Mouse (Mus musculus) limb, embryonic 11.5 days (tissue): Measurements from ENCODE around the gene Med13l. TPM values are rescaled to one million over a fixed set of nuclear protein-coding genes. Genes with fewer than 3 reads are reported as not detected.
A peak's percentile ranks its signal among the peaks of the same experiment; 100 is the strongest.

ENCODE experiments used
- ATAC-seq: fragments of 200-750 bp; cut with Nextera tagmentation; 2 replicates; pipeline ENCODE4 v1.8.0; 2017; ENCODE audit warnings: low read depth; ENCODE audit not compliant: insufficient number of reproducible peaks, low FRiP score, low TSS enrichment
- DNase-seq: peaks from one replicate; pipeline ENCODE4 v3.0.0-alpha.2; 2015; ENCODE audit warnings: low spot score
- H3K27ac ChIP-seq: fragments of 300-500 bp; sonication (generic); replicated peaks from 2 replicates; pipeline ENCODE4 v1.5.1; 2014; ENCODE audit warnings: low read depth, mild to moderate bottlenecking, low read length
- H3K27me3 ChIP-seq: fragments of 300-500 bp; sonication (generic); 2 replicates; pipeline ENCODE4 v1.6.1; 2014; ENCODE audit warnings: mild to moderate bottlenecking, low read length, mixed read lengths; ENCODE audit not compliant: control insufficient read depth, insufficient read depth
- H3K36me3 ChIP-seq: fragments of 300-500 bp; sonication (generic); 2 replicates; pipeline ENCODE4 v1.6.1; 2014; ENCODE audit warnings: mild to moderate bottlenecking, low read length, moderate library complexity, mixed read lengths; ENCODE audit not compliant: control insufficient read depth, insufficient read depth
- H3K4me1 ChIP-seq: fragments of 300-500 bp; sonication (generic); 2 replicates; pipeline ENCODE4 v1.6.1; 2014; ENCODE audit warnings: low read length, mixed read lengths; ENCODE audit not compliant: control insufficient read depth, insufficient read depth
- H3K4me2 ChIP-seq: fragments of 300-500 bp; sonication (generic); 2 replicates; pipeline ENCODE4 v1.6.1; 2014; ENCODE audit warnings: low read depth, mild to moderate bottlenecking, moderate library complexity; ENCODE audit not compliant: severe bottlenecking
- H3K4me3 ChIP-seq: fragments of 300-500 bp; sonication (generic); 2 replicates; pipeline ENCODE4 v1.5.1; 2014; ENCODE audit warnings: low read depth, low read length
- H3K9ac ChIP-seq: fragments of 300-500 bp; sonication (generic); 2 replicates; pipeline ENCODE4 v1.6.1; 2014; ENCODE audit warnings: mild to moderate bottlenecking, low read length
- H3K9me3 ChIP-seq: fragments of 300-500 bp; sonication (generic); 2 replicates; pipeline ENCODE4 v1.6.1; 2016; ENCODE audit warnings: low read length; ENCODE audit not compliant: control insufficient read depth
- WGBS: fragments of 180-500 bp; shearing (Covaris S2); extraction: QIAGEN DNeasy Blood & Tissue Kit; methylation state at CpG from one replicate; pipeline ENCODE4 v1.1.7; 2014; 5-methylcytosine and 5-hydroxymethylcytosine counted together
- polyA plus RNA-seq: library from polyadenylated mRNA; unstranded; fragments of >200 nt; fragmentation: Nextera tagmentation; extraction: Ambion mirVana; gene quantifications from 2 replicates; pipeline ENCODE4 v1.2.1, GENCODE M21; 2014

Gene Med13l
- polyA plus RNA-seq, 1 experiment from 2014 or later = 15.1 TPM

- Histone ChIP-seq H3K9ac (no peak overlapping the region), H3K27me3 (peaks cover 5% of the 10 kb centered on the region; the same call in 1 of the 2 replicates), H3K4me1 (no peaks in the 10 kb centered on the region), H3K27ac (no peak overlapping the region), H3K36me3 (no peaks in the 10 kb centered on the region), H3K4me3 (no peak overlapping the region), H3K9me3 (no peaks in the 10 kb centered on the region), H3K4me2 (no peak overlapping the region)
- WGBS = 84% methylated on average over 6 of the region's 6 CpGs
- DNase-seq (no peak), ATAC-seq (no peak)
Observed at GRCm38 (mm10) chr5:118776396-118776795, 215.9 kb downstream of the Med13l start.

GRCm38 (mm10) chr5:118781598-118781997, 221.1 kb downstream of the Med13l start:
- ATAC-seq (0 out of 2 replicates have a peak, but pooled peaks have one; percentile 56), DNase-seq (peak; percentile 89)
- H3K27ac ChIP-seq = no peak overlapping the region
- WGBS = 13% methylated on average over 17 of the region's 17 CpGs
- peaks cover 5% of the 10 kb centered on the region; the same call in 1 of the 2 replicates for H3K27me3 ChIP-seq
- no peaks in the 10 kb centered on the region for H3K36me3 ChIP-seq
- no peak overlapping the region for H3K9ac ChIP-seq
- H3K9me3 ChIP-seq = no peaks in the 10 kb centered on the region
- no peak overlapping the region for H3K4me3 ChIP-seq
- H3K4me1 ChIP-seq = no peaks in the 10 kb centered on the region
- H3K4me2 ChIP-seq = no peak overlapping the region

- H3K27ac ChIP-seq = no peak overlapping the region
- peaks cover 5% of the 10 kb centered on the region; the same call in 1 of the 2 replicates for H3K27me3 ChIP-seq
- no peaks in the 10 kb centered on the region for H3K36me3 ChIP-seq
- no peak overlapping the region for H3K4me2 ChIP-seq
- WGBS = 72% methylated on average over 3 of the region's 3 CpGs
- ATAC-seq = no peak
- H3K4me1 ChIP-seq = no peaks in the 10 kb centered on the region
- DNase-seq = no peak
- H3K9ac ChIP-seq = no peak overlapping the region
- H3K4me3 ChIP-seq = no peak overlapping the region
- no peaks in the 10 kb centered on the region for H3K9me3 ChIP-seq
Observed at GRCm38 (mm10) chr5:118782139-118782538, 221.7 kb downstream of the Med13l start.

GRCm38 (mm10) chr5:118789226-118789625, 228.7 kb downstream of the Med13l start:
- Histone ChIP-seq H3K27ac (no peak overlapping the region), H3K4me3 (no peak overlapping the region), H3K4me2 (no peak overlapping the region), H3K36me3 (no peaks in the 10 kb centered on the region), H3K9me3 (no peaks in the 10 kb centered on the region), H3K9ac (no peak overlapping the region), H3K27me3 (no peaks in the 10 kb centered on the region), H3K4me1 (no peaks in the 10 kb centered on the region)
- DNase-seq (no peak), ATAC-seq (no peak)
- WGBS = 87% methylated on average over 11 of the region's 11 CpGs

GRCm38 (mm10) chr5:118789776-118790175, 229.3 kb downstream of the Med13l start:
- no peak overlapping the region for H3K27ac ChIP-seq
- H3K9ac ChIP-seq = no peak overlapping the region
- no peak overlapping the region for H3K4me3 ChIP-seq
- no peak overlapping the region for H3K4me2 ChIP-seq
- ATAC-seq = no peak
- H3K36me3 ChIP-seq = no peaks in the 10 kb centered on the region
- DNase-seq = no peak
- H3K27me3 ChIP-seq = no peaks in the 10 kb centered on the region
- no peaks in the 10 kb centered on the region for H3K9me3 ChIP-seq
- WGBS = 78% methylated on average over 9 of the region's 9 CpGs
- no peaks in the 10 kb centered on the region for H3K4me1 ChIP-seq

GRCm38 (mm10) chr5:118797811-118798210, 237.3 kb downstream of the Med13l start:
- Histone ChIP-seq H3K4me2 (no peak overlapping the region), H3K36me3 (no peaks in the 10 kb centered on the region), H3K27me3 (no peaks in the 10 kb centered on the region), H3K9me3 (no peaks in the 10 kb centered on the region), H3K9ac (no peak overlapping the region), H3K4me1 (no peaks in the 10 kb centered on the region), H3K4me3 (no peak overlapping the region), H3K27ac (no peak overlapping the region)
- ATAC-seq = no peak
- no peak for DNase-seq
- WGBS = 91% methylated on average over 11 of the region's 11 CpGs

GRCm38 (mm10) chr5:118801592-118801991, 241.1 kb downstream of the Med13l start:
- 28% methylated on average over 5 of the region's 5 CpGs for WGBS
- H3K27me3 ChIP-seq = no peaks in the 10 kb centered on the region
- H3K4me2 ChIP-seq = no peak overlapping the region
- no peaks in the 10 kb centered on the region; the same call in 1 of the 2 replicates for H3K4me1 ChIP-seq
- ATAC-seq (no peak), DNase-seq (no peak)
- H3K27ac ChIP-seq = no peak overlapping the region
- no peak overlapping the region for H3K9ac ChIP-seq
- no peaks in the 10 kb centered on the region for H3K36me3 ChIP-seq
- no peak overlapping the region for H3K4me3 ChIP-seq
- no peaks in the 10 kb centered on the region for H3K9me3 ChIP-seq

- Histone ChIP-seq H3K4me3 (no peak overlapping the region), H3K9ac (no peak overlapping the region), H3K36me3 (no peaks in the 10 kb centered on the region), H3K4me2 (no peak overlapping the region), H3K27ac (no peak overlapping the region), H3K27me3 (no peaks in the 10 kb centered on the region), H3K9me3 (no peaks in the 10 kb centered on the region), H3K4me1 (no peaks in the 10 kb centered on the region; the same call in 1 of the 2 replicates)
- DNase-seq (no peak), ATAC-seq (no peak)
- 81% methylated on average over 7 of the region's 7 CpGs for WGBS
Observed at GRCm38 (mm10) chr5:118802036-118802435, 241.6 kb downstream of the Med13l start.

- Histone ChIP-seq H3K36me3 (no peaks in the 10 kb centered on the region), H3K27me3 (no peaks in the 10 kb centered on the region), H3K9me3 (no peaks in the 10 kb centered on the region), H3K4me1 (no peaks in the 10 kb centered on the region; the same call in 1 of the 2 replicates), H3K27ac (no peak overlapping the region), H3K4me3 (no peak overlapping the region), H3K9ac (no peak overlapping the region), H3K4me2 (no peak overlapping the region)
- 84% methylated on average over 12 of the region's 12 CpGs for WGBS
- DNase-seq = no peak
- ATAC-seq = no peak
Observed at GRCm38 (mm10) chr5:118808946-118809345, 248.5 kb downstream of the Med13l start.
